Mouse (Mus musculus) WW6 (cell line): ENCODE results near the gene H2afx.

Experiments
- DNase-seq: peaks from one replicate; pipeline ENCODE4 v3.0.0-alpha.2; 2013; ENCODE audit warnings: low read depth, low spot score

H2afx gene

DNA sequence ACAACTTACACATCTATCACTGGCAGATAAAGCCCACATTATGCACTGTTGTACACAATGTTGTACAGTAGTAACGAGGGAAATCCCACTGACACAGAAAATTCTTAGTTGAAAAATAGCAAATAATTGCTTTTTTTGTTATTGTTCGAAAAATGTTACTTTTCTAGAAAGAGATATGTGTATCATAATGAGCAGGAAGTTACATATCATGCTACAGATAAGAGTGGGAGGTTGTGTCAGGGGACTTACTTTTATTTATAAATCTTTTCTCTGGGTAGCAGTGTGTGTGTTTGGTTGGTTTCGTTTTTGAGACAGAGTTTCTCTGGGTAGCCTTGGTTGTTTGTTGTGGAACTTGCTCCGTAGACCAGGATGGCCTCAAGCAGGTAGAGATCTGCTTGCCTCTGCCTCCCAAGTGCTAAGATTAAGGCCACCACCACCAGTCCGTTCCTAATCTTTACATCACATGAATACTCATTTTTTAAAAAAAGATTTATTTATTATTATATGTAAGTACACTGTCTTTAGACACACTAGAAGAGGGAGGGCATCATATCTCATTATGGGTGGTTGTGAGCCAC, 43.7 kb downstream of the H2afx start:
- no peak for DNase-seq

DNA sequence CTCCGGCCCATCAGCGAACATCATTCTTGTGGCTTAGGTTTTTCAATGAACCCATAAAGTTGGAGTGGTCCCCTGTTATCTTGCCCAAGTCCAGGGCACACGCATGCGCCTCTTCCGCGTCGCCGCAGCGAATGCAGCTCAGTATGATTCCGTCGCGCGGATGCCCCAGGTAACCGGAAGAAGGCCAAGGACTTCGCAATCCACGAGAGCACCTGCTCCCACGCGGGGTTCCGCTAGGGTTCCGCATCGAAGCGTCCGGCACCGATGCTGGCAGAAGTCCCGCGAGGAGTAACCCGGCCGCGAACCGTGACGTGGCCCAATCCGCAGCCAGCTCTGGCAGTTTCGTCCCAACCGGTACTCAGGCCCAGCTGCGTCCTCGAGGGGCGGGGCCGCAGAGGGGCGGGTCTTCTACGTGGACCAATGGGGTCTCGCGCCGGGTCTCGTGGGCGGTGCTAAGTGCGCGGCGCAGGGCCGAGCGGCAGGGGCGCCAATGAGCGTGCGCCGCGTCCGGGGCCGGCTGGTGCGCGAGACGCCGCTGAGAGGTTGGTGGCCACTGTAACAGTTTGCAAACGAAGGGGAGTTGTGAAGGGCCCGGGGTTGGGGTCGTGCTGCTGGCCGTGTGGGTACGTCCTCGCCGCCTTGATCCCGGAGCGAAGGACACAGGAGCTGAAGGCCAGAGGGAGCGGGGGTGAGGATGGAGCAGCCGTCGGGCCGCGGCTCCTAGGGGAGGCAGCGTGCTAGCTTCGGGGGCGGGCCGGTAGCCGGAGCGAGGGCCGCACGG, 44.8 kb downstream of the H2afx start, which contains the start of gene Hyou1:
Hyou1 (plus strand) TSS at position 437 of the 781 bp plus-strand sequence.
- peak; percentile 93 for DNase-seq

GRCm38 (mm10) chr9:44379862-44380261, 45.4 kb downstream of the H2afx start:
- DNase-seq = no peak

- DNase-seq = no peak
Measured at GRCm38 (mm10) chr9:44384596-44384995, 50.1 kb downstream of the H2afx start.
